Mouse (Mus musculus) midbrain, embryonic 15.5 days (tissue): Measurements from ENCODE around the gene Cd2ap. TPM values are rescaled to one million over a fixed set of nuclear protein-coding genes. Genes with fewer than 3 reads are reported as not detected.

ENCODE experiments used
- ATAC-seq: fragments of 200-750 bp; cut with Nextera tagmentation; replicated peaks from 2 replicates; pipeline ENCODE4 v1.8.0; 2017; ENCODE audit warnings: moderate TSS enrichment
- H3K27ac ChIP-seq: fragments of 300-500 bp; sonication (generic); 2 replicates; pipeline ENCODE4 v1.5.1; 2015; ENCODE audit warnings: mild to moderate bottlenecking, inconsistent platforms
- H3K27me3 ChIP-seq: fragments of 300-500 bp; sonication (generic); replicated peaks from 2 replicates; pipeline ENCODE4 v1.6.1; 2015; ENCODE audit warnings: inconsistent platforms
- H3K36me3 ChIP-seq: fragments of 300-500 bp; sonication (generic); replicated peaks from 2 replicates; pipeline ENCODE4 v1.6.1; 2015; ENCODE audit warnings: inconsistent platforms
- H3K4me1 ChIP-seq: fragments of 300-500 bp; sonication (generic); 2 replicates; pipeline ENCODE4 v1.6.1; 2015; ENCODE audit warnings: inconsistent platforms
- H3K4me2 ChIP-seq: fragments of 300-500 bp; sonication (generic); 2 replicates; pipeline ENCODE4 v1.6.1; 2015; ENCODE audit warnings: inconsistent platforms, mild to moderate bottlenecking, moderate library complexity
- H3K4me3 ChIP-seq: fragments of 300-500 bp; sonication (generic); 2 replicates; pipeline ENCODE4 v1.5.1; 2015; ENCODE audit warnings: mild to moderate bottlenecking, inconsistent platforms
- H3K9ac ChIP-seq: fragments of 300-500 bp; sonication (generic); 2 replicates; pipeline ENCODE4 v1.6.1; 2015; ENCODE audit warnings: mild to moderate bottlenecking, inconsistent platforms
- H3K9me3 ChIP-seq: fragments of 300-500 bp; sonication (generic); 2 replicates; pipeline ENCODE4 v1.6.1; 2016; ENCODE audit warnings: inconsistent platforms
- WGBS: fragments of 180-500 bp; shearing (Covaris S2); methylation state at CpG from one replicate; pipeline ENCODE4 v1.1.7; 2015; ENCODE audit warnings: mixed read lengths; 5-methylcytosine and 5-hydroxymethylcytosine counted together
- polyA plus RNA-seq: library from polyadenylated mRNA; unstranded; fragments of >200 nt; fragmentation: Nextera tagmentation; extraction: Ambion mirVana; gene quantifications from 2 replicates; pipeline ENCODE4 v1.2.1, GENCODE M21; 2015

Gene Cd2ap
- polyA plus RNA-seq, 1 experiment from 2014 or later = 8.4 TPM

DNA sequence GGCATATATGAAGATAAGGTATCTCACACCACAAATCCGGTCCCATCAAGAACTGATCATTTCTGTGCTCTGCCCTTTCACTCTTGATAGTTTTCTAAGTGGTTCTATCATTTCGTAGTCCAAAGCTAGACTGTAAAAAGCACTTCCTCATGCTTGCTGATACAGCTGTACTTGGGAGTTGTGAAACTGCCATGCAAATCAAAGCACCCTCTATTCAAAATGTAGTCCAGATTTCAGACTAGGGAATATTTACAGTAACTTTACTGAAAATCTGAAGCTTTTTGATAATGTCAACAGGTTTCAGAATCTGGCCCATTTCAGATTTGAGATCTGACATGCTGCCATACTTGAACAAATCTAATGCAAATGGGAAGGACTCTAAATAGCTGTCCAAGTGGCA is 39.3 kb downstream of the Cd2ap start:
- WGBS = 95% methylated on average over 2 of the region's 2 CpGs
- Histone ChIP-seq H3K27ac (no peak overlapping the region), H3K36me3 (no peaks in the 10 kb centered on the region), H3K4me3 (no peak overlapping the region), H3K4me2 (no peak overlapping the region), H3K9me3 (no peaks in the 10 kb centered on the region), H3K27me3 (no peaks in the 10 kb centered on the region), H3K9ac (no peak overlapping the region), H3K4me1 (no peaks in the 10 kb centered on the region)
- no peak for ATAC-seq

DNA sequence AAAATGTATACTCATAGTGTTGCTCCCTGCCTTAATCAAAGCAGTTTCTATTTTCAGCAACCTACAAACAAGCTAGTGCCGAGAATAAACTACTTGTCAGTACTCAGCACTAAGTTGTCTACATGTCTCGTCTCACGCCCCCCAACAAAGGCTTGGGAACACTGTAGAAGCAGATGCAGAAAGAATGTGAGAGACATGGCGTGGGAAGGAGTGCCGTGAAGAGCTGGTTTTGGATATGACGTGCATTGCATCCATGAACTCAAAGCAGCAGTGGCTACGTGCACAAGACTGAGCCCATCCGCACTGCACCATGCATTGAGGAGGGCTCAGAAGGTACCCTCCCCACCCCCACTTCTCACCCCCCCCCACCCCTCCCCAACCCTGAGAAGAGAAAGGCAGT is 53.7 kb downstream of the Cd2ap start:
- Histone ChIP-seq H3K27ac (no peak overlapping the region), H3K36me3 (peaks cover 6% of the 10 kb centered on the region), H3K4me2 (no peak overlapping the region), H3K4me1 (no peaks in the 10 kb centered on the region), H3K4me3 (no peak overlapping the region), H3K27me3 (no peaks in the 10 kb centered on the region), H3K9me3 (no peaks in the 10 kb centered on the region), H3K9ac (no peak overlapping the region)
- WGBS = 90% methylated on average over 8 of the region's 8 CpGs
- ATAC-seq = no peak

DNA sequence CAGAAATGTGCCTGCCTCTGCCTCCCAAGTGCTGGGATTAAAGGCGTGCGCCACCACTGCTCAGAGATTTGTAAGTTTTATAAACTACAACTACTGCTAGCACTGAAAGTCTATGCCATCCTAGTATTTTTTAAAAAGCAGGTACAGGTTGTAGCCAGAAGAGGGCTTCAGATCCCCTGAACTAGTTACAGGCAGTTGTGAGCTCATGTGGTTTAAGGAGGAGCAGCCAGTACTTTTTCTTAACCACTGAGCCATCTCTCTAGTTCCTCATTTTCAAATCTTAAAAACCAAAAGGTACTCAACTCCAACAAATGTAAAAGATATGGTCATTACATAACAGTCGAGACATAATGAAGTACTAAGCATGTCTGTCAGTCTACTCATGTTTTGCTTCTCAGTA is 61.1 kb downstream of the Cd2ap start:
- Histone ChIP-seq H3K4me2 (no peak overlapping the region), H3K9me3 (no peaks in the 10 kb centered on the region), H3K36me3 (peaks cover 6% of the 10 kb centered on the region), H3K4me1 (no peaks in the 10 kb centered on the region), H3K9ac (no peak overlapping the region), H3K4me3 (no peak overlapping the region), H3K27ac (no peak overlapping the region), H3K27me3 (no peaks in the 10 kb centered on the region)
- ATAC-seq = no peak
- 99% methylated on average over 3 of the region's 3 CpGs for WGBS

DNA sequence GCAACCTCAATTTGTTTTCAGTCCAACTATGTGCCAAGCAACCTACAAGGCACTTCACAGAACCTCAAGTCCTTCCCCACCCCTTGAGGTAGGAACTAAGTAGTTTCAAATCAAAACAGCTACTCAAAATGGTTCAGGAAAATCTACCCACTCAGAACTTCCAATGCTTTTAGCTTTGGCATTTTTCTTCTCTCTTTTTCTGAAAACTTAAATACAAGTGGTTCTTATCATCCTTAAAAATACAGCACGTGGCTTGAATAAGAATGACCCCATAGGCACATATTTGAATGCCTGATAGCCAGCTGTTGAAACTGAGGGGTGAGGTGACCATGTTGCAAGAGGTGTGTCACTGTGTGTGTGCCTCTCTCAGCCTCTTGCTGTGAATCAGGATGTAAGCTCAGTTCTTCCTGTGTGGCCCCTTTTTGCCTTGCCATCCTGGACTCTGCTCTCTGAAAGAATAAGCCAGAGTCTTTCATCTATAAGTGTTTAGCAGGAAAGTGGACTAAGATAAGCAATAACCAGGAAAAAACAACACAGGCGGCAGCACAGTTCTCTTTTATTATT is 84.0 kb downstream of the Cd2ap start:
- H3K27ac ChIP-seq = no peak overlapping the region
- H3K27me3 ChIP-seq = no peaks in the 10 kb centered on the region
- H3K4me2 ChIP-seq = no peak overlapping the region
- H3K36me3 ChIP-seq = peaks cover 4% of the 10 kb centered on the region; the same call in 1 of the 2 replicates
- no peak for ATAC-seq
- no peaks in the 10 kb centered on the region for H3K9me3 ChIP-seq
- H3K9ac ChIP-seq = no peak overlapping the region
- H3K4me3 ChIP-seq = no peak overlapping the region
- 83% methylated on average over 2 of the region's 2 CpGs for WGBS
- no peaks in the 10 kb centered on the region for H3K4me1 ChIP-seq

DNA sequence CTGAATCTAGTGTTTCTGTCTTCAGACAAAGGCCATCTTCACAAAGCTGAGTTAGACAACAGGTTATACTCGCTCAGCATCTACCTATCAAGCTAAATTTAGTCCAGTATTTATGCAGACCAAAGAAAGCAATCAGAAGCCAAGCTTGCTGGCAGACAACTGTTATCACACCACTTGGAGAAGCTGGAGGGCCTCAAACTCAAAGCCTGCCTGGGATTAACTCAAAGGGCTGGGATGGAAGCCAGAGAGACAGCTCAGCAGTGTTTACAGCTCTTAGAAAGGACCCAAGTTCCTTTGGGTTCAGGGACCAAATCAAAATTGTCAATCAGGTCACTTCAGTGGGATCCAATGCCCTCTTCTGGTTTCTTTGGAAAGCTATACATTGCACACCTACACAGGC is 85.7 kb downstream of the Cd2ap start:
- Histone ChIP-seq H3K9ac (no peak overlapping the region), H3K36me3 (no peaks in the 10 kb centered on the region), H3K4me3 (no peak overlapping the region), H3K27ac (no peak overlapping the region), H3K9me3 (no peaks in the 10 kb centered on the region), H3K4me2 (no peak overlapping the region), H3K4me1 (no peaks in the 10 kb centered on the region), H3K27me3 (no peaks in the 10 kb centered on the region)
- 76% methylated on average over 1 of the region's 1 CpGs for WGBS
- ATAC-seq = no peak; the same call in 1 of the 2 replicates

DNA sequence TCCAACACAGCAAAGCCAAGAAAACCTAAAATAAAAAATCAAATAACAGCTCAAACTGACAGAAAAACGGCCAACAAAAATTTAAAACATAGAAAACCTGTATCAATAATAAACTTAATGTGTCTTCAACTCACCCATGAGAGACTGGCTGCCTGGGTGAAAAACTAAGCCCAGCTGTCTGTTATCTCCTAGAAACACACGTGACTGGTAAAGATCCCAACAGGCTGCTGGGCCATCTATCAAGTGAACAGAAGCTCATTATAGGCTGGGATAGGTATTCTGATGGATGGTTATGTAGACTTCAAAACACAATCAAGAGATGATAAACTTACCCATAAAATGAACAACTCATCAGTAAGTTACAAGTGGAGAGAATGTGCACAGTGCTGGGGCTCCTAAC is 86.7 kb downstream of the Cd2ap start:
- H3K27me3 ChIP-seq = no peaks in the 10 kb centered on the region
- H3K9ac ChIP-seq = no peak overlapping the region
- no peak overlapping the region for H3K4me3 ChIP-seq
- ATAC-seq = no peak
- no peak overlapping the region for H3K4me2 ChIP-seq
- H3K4me1 ChIP-seq = no peaks in the 10 kb centered on the region
- no peaks in the 10 kb centered on the region for H3K9me3 ChIP-seq
- H3K36me3 ChIP-seq = no peaks in the 10 kb centered on the region
- 88% methylated on average over 2 of the region's 2 CpGs for WGBS
- no peak overlapping the region for H3K27ac ChIP-seq

DNA sequence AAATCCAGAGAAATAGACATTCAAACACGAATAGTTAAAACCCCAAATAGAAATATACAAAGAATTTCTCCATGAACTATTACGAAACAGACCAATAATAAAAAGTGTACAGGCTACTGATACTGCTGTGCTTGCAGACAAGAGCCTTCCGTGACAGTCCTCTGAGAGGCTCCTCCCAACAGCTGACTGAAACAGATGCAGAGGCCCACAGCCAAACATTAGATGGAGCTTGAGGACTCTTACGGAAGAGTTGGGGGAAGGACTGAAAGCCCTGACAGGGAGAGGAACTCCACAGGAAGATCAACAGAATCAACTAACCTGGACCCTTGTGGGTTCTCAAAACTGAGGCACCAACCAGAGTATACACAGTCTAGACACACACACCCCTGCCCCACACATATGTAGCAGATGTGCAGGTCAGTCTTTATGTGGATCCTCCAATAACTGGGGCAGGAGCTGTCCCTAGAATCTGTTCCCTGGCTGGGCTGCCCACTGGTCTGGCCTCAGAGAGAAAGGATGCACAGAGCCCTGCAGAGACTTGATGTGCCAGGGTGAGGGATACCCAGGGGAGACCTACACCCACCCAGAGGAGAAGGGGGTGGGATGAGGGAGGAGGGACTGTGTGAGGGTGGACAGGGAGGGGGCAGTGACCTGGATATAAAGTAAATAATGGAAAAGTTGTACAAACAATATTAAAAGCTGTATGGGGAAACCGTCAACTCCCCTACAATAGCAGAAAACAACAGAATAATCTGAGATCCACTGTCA is 87.6 kb downstream of the Cd2ap start:
- H3K4me2 ChIP-seq = no peak overlapping the region
- H3K36me3 ChIP-seq = no peaks in the 10 kb centered on the region
- no peaks in the 10 kb centered on the region for H3K4me1 ChIP-seq
- no peak overlapping the region for H3K27ac ChIP-seq
- H3K9ac ChIP-seq = no peak overlapping the region
- no peaks in the 10 kb centered on the region for H3K9me3 ChIP-seq
- no peak overlapping the region for H3K4me3 ChIP-seq
- 0 out of 2 replicates have a peak, but pooled peaks have one; percentile 29 for ATAC-seq
- no peaks in the 10 kb centered on the region for H3K27me3 ChIP-seq
- WGBS = 90% methylated on average over 5 of the region's 5 CpGs

DNA sequence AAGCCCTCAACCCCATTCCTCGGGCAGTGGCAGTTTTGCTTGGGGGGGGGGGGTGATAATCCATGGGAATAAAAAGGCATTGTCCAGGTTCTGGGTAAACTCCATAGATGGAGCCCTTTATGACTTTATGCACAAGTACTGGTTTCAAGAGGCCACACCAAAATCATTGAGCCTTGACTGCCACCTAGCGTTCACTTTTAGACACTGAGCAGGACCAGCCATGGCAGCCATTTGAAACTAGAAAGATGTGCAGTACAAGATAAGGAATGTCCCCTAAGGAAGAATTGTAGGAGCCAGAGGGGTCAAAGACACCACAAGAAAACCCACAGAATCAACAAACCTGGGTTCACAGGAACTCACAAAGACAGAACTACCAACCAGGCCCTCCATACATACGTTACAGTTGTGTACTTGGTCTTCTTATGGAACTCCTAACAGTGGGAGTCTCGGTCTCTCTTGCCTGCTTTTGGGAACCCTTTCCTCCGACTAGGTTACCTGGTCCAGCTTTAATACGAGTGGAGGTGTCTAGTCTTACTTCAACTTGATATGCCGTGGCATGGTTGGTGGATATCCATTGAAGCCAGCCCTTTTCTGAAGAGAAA is 94.2 kb downstream of the Cd2ap start:
- no peaks in the 10 kb centered on the region for H3K9me3 ChIP-seq
- H3K4me2 ChIP-seq = no peak overlapping the region
- no peaks in the 10 kb centered on the region for H3K27me3 ChIP-seq
- no peak overlapping the region for H3K27ac ChIP-seq
- H3K9ac ChIP-seq = no peak overlapping the region
- peak; percentile 88 for ATAC-seq
- H3K4me3 ChIP-seq = no peak overlapping the region
- WGBS = 53% methylated on average over 7 of the region's 7 CpGs
- no peaks in the 10 kb centered on the region for H3K36me3 ChIP-seq
- no peaks in the 10 kb centered on the region for H3K4me1 ChIP-seq

DNA sequence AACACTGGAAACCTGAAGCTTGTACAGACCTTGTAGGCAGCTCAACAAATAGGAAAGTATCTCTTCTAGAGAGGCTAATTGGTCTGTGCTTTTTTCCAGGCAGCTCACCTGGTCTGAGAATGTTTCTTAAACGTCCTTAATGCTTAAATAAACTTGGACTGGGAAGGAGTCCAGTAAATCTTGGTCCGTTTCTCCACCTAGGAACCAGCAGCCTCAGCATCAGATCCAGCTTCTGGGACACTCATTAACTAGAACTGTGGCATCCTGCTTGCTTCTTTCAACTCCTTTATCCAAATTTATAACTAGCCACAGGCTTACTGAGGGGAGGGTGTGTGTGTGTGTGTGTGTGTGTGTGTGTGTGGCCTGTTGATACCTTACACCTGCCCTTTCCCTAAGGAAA is 122.7 kb downstream of the Cd2ap start:
- Histone ChIP-seq H3K27me3 (no peaks in the 10 kb centered on the region), H3K9me3 (no peaks in the 10 kb centered on the region), H3K9ac (no peak overlapping the region), H3K36me3 (no peaks in the 10 kb centered on the region), H3K4me2 (no peak overlapping the region), H3K4me1 (no peaks in the 10 kb centered on the region), H3K4me3 (no peak overlapping the region), H3K27ac (no peak overlapping the region)
- 60% methylated on average over 2 of the region's 2 CpGs for WGBS
- ATAC-seq = no peak

DNA sequence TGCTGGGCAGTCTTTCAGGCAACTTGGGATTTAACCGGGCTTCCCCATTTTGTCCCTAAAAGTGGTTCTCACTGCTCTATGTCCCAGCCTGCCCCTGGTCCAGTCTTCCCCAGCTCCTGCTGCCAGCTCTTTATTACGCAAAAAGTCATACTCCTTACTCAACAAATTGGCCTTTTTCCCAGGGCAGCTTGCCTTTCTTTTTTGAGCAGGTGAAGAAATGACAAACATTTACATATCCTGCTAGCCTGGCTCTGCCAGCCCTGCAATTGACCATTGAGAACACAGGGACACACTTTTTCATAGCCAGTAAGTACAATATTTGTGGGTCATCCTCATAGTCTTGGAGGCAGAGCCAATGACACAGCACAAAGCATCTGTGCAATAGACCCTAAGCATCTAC is 124.3 kb downstream of the Cd2ap start:
- Histone ChIP-seq H3K27me3 (no peaks in the 10 kb centered on the region), H3K9me3 (no peaks in the 10 kb centered on the region), H3K4me3 (no peak overlapping the region), H3K4me2 (no peak overlapping the region), H3K36me3 (no peaks in the 10 kb centered on the region), H3K27ac (no peak overlapping the region), H3K4me1 (no peaks in the 10 kb centered on the region), H3K9ac (no peak overlapping the region)
- no peak for ATAC-seq
- WGBS = 89% methylated on average over 2 of the region's 2 CpGs

DNA sequence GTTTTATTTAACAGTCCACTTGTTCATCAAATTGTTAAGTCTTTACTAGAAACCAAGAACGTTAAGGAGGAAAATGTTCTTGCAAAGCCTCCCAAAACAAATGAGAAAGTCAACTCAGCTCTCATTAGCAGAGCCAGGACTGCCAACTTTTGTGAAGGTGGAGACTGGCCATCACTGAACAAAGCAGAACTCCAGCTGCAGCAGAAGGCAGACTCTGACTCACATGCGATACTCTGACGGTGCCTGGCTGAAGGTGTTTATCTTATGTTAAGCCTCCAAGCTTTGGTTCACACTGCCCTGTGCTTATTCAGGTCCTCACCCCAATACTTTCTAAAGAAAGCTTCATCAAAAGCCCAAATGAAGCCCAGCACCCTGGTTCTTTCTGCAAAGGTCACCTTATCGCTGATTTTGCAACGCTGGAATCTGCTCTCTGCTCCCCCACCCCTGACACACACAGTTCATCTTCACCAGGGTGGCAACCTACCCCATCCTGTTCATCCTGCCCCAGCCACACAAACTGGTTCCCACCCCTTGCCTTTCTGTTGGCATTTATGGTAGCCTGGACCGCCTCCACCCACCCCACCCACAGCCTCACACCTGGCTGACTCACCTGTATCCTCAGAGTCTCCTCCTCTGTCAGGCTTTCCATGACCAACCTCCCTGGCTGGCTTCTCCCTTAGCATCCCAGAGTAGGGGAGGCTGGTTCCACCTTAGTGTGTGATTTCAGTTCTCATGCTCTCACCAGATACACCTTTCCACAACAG is 130.6 kb downstream of the Cd2ap start:
- Histone ChIP-seq H3K27ac (no peak overlapping the region), H3K4me2 (no peak overlapping the region), H3K27me3 (no peaks in the 10 kb centered on the region), H3K9ac (no peak overlapping the region), H3K4me3 (no peak overlapping the region), H3K9me3 (no peaks in the 10 kb centered on the region), H3K36me3 (no peaks in the 10 kb centered on the region), H3K4me1 (no peaks in the 10 kb centered on the region)
- ATAC-seq = no peak
- WGBS = 86% methylated on average over 6 of the region's 6 CpGs
